7 mouse cellular contexts compared by ENCODE assay signal in the genomic region with DNA sequence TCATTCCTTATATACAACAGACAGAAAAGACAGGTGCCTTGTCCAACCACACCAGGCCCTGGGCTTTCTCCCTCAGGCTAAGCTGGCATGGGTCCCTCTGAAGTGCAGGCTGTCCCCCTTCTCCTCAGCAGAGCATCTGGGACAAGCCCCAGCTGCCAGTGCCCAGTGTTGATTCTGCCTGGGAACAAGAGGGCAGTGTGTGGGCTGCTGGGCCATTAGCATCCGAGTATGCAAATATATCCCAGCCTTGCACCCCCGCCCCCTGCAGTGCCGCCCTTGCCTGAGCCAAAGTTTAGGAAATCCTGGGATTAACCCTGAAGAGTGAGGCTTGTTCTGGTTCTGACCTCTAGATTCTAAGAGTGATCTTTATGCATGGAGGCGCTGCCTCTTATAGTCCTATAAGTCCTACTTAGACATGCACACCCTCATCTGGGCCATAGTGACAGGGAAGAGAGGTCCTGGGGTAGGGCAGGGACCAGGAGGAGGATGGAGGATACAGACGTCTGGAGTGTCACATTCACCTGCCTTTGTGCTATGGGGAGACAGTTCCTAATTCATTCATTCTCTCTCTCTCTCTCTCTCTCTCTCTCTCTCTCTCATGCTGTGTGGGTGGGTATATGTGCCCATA. TPM values are rescaled to one million over a fixed set of nuclear protein-coding genes. Genes with fewer than 3 reads are reported as not detected.
DNase-seq lines count a peak whose midpoint lies in the region; ATAC-seq and TF ChIP-seq lines count a peak whose summit lies in the region.

No protein-coding gene starts in this region.

- 0 out of 2 replicates have a peak, but pooled peaks cover 4% of the 10 kb centered on the region for H3K4me1 ChIP-seq in hindbrain, embryonic 15.5 days (replicated peaks)
- peaks cover 7% of the 10 kb centered on the region for H3K4me1 ChIP-seq in midbrain, embryonic 11.5 days (ENCODE audit: control insufficient read depth, insufficient read depth, low read length)

- no peak overlapping the region for H3K4me3 ChIP-seq in hindbrain, embryonic 15.5 days
- H3K4me3 ChIP-seq in midbrain, embryonic 11.5 days (ENCODE audit: low read depth, low read length), result no peak overlapping the region
- H3K4me3 ChIP-seq in gastrocnemius, adult 2 months, result no peak overlapping the region

- DNase-seq in brain, embryonic 14.5 days (ENCODE audit: low read depth), result peak; percentile 89
- peak; percentile 5 for DNase-seq in cerebellum, adult 8-10 months
- DNase-seq in midbrain, embryonic 11.5 days (ENCODE audit: low spot score, missing footprints), result peak; percentile 89
- no peak for DNase-seq in heart, adult 11 months
- DNase-seq in urinary bladder, adult 18-20 months (ENCODE audit: low spot score in 2 of 2), result no peak
- no peak for DNase-seq in gastrocnemius, adult 2 months

- intact Hi-C loops in gastrocnemius, adult 2 months (cut with DNase I), result no loop called here

- H3K27ac ChIP-seq in hindbrain, embryonic 15.5 days (replicated peaks), result peak overlapping the region; percentile 46
- H3K27ac ChIP-seq in midbrain, embryonic 11.5 days (ENCODE audit: low read depth, low read length), result no peak overlapping the region
- no peak overlapping the region for H3K27ac ChIP-seq in gastrocnemius, adult 2 months

- H3K9ac ChIP-seq in hindbrain, embryonic 15.5 days, result no peak overlapping the region
- no peak overlapping the region for H3K9ac ChIP-seq in midbrain, embryonic 11.5 days (ENCODE audit: low read length)

- ATAC-seq in hindbrain, embryonic 15.5 days (ENCODE audit: low FRiP score, low read depth), result peak; percentile 85
- ATAC-seq in midbrain, embryonic 11.5 days (ENCODE audit: low FRiP score), result peak; percentile 89

- no peaks in the 10 kb centered on the region for H3K36me3 ChIP-seq in hindbrain, embryonic 15.5 days
- H3K36me3 ChIP-seq in midbrain, embryonic 11.5 days (ENCODE audit: control insufficient read depth, insufficient read depth, low read length), result no peaks in the 10 kb centered on the region

- TF ChIP-seq POLR2A in brain, embryonic 14.5 days (IDR thresholded peaks at IDR 0.05; ENCODE audit: borderline replicate concordance, extremely low read depth, insufficient read depth, insufficient read length, poor library complexity, severe bottlenecking), result no peak

- no peaks in the 10 kb centered on the region for H3K27me3 ChIP-seq in hindbrain, embryonic 15.5 days
- no peaks in the 10 kb centered on the region for H3K27me3 ChIP-seq in midbrain, embryonic 11.5 days (ENCODE audit: control insufficient read depth, insufficient read depth, low read length)

- H3K4me2 ChIP-seq in hindbrain, embryonic 15.5 days, result no peak overlapping the region
- no peak overlapping the region for H3K4me2 ChIP-seq in midbrain, embryonic 11.5 days

- no peak for TF ChIP-seq CTCF in brain, embryonic 14.5 days (IDR thresholded peaks at IDR 0.05; ENCODE audit: borderline replicate concordance, extremely low read depth, insufficient read depth, insufficient read length)
- no peak for TF ChIP-seq CTCF in gastrocnemius, adult 2 months (IDR thresholded peaks at IDR 0.05)

- no peaks in the 10 kb centered on the region for H3K9me3 ChIP-seq in hindbrain, embryonic 15.5 days
- H3K9me3 ChIP-seq in midbrain, embryonic 11.5 days (ENCODE audit: control insufficient read depth, low read length), result no peaks in the 10 kb centered on the region

- WGBS in hindbrain, embryonic 15.5 days, result 25% methylated on average over 5 of the region's 5 CpGs
- 8% methylated on average over 5 of the region's 5 CpGs for WGBS in midbrain, embryonic 11.5 days

RNA-seq across cellular contexts. Expression of gene Dock1, which starts 38.9 kb away (rescaled TPM):
- polyA plus RNA-seq in brain, embryonic 14.5 days (2012; rRNA removed), result 7.3 and 10.8 TPM in 2 replicates
- polyA plus RNA-seq in hindbrain, embryonic 15.5 days (2015; fragmentation: Nextera tagmentation; extraction: Ambion mirVana), result 8.7 and 9.2 TPM in 2 replicates
- 17.6 and 18.3 TPM in 2 replicates for polyA plus RNA-seq in midbrain, embryonic 11.5 days (2014; fragmentation: Nextera tagmentation; extraction: Ambion mirVana)
- total RNA-seq in gastrocnemius, adult 2 months (2021), result 1 to 10 TPM; 6.6 to 9.5 TPM

Comparison
In these comparisons a context has a peak if more than half of its experiments do, and no peak if none do; other contexts are left out.
1. DNase-seq: peak in brain, embryonic 14.5 days (single experiment), cerebellum, adult 8-10 months (single experiment) and midbrain, embryonic 11.5 days (single experiment); none in heart, adult 11 months (single experiment), urinary bladder, adult 18-20 months (0 of 2) and gastrocnemius, adult 2 months (single experiment).